Mouse (Mus musculus) brain, embryonic 14.5 days (tissue): ENCODE measurements around the gene Ublcp1.

Experiments
- CTCF ChIP-seq: fragments of 200-500 bp; IDR thresholded peaks from 2 replicates; pipeline ENCODE4 v1.5.1; 2012; ENCODE audit warnings: inconsistent platforms, mild to moderate bottlenecking, moderate library complexity, borderline replicate concordance; ENCODE audit not compliant: insufficient read depth, insufficient read length; ENCODE audit errors: extremely low read depth
- POLR2A ChIP-seq: fragments of 200-500 bp; IDR thresholded peaks from 2 replicates; pipeline ENCODE4 v1.6.1; 2012; ENCODE audit warnings: mild to moderate bottlenecking, inconsistent platforms, borderline replicate concordance; ENCODE audit not compliant: poor library complexity, insufficient read depth, insufficient read length, severe bottlenecking; ENCODE audit errors: extremely low read depth

DNA sequence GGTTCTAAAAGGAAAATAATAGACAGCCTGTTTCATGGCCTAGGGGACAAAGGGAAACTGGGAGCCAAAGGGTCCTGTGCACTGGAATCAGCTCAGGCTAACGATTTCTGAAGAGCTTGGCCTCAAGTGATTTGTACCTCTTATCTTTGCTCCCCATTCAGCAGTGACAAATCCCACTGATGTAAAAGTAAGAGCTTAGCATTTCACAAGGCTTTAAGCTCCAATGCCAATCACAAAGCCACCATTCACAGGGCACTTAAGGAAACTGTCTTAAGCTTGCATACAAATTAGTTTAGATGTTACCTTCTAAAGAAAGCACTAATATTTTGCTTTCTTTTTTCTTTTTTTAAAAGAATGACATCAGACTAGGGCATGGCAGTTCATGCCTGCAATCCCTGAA, 64.3 kb downstream of the Ublcp1 start:
- TF ChIP-seq CTCF (no peak), POLR2A (no peak)
